Comparison of ENCODE assay signal across 25 mouse cellular contexts in the genomic region with DNA sequence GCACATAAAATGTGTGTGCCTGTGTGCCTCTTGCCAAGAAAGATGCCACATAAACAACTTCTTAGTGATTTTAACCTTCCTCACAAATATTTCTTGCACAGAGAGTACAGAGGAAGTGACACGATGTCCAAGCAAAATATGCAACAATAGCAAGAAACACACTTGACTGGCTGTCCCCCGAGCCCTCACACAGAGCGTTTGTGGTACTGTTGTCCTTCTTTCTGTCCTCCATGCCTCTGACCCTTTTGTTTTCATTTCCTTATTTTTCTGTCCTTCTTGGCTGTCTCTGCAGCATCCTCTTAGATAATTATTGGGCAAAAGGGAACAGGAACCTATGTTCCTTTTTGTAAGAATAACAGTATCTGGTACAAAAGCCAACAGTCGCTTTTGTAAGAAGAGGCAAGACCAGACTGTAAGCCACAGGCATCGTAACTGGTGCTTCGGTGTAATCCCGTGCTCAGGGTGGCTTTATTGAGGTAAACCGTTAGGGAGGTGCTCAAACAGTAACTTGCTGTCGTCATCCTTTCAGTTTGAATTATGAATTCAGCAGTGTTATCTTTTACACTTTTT. TPM values are rescaled to one million over a fixed set of nuclear protein-coding genes. Genes with fewer than 3 reads are reported as not detected.
DNase-seq lines count a peak whose midpoint lies in the region; ATAC-seq lines count a peak whose summit lies in the region.
"Had no signal": no experiment of that assay in that cellular context is flagged by ENCODE, and none has a peak within 500 bp of the region (broad histone marks: within the 10 kb centered on the region; RNA-seq: fewer than 3 reads in every experiment).

No protein-coding gene starts in this region.

- H3K27me3 ChIP-seq in liver, embryonic 16.5 days (ENCODE audit: control insufficient read depth, insufficient read depth, low read depth, low read length) = no peaks in the 10 kb centered on the region
- H3K27me3 ChIP-seq in liver, embryonic 12.5 days (replicated peaks) = no peaks in the 10 kb centered on the region
- H3K27me3 ChIP-seq: forebrain, embryonic 13.5 days; heart, embryonic 13.5 days; hindbrain, embryonic 13.5 days; liver, embryonic 13.5 days; midbrain, embryonic 12.5 days had no signal

- intact Hi-C loops in heart, postnatal 10 days (cut with DNase I) = no loop called here

- ATAC-seq in liver, embryonic 16.5 days (ENCODE audit: low read depth) = peak; percentile 32; the same call in 1 of the 2 replicates
- no peak for ATAC-seq in liver, embryonic 12.5 days
- ATAC-seq in megakaryocyte, adult 5-6 weeks (ENCODE audit: poor library complexity, severe bottlenecking) = peak; percentile 73
- ATAC-seq: forebrain, embryonic 13.5 days had no signal

- no peak overlapping the region for H3K4me2 ChIP-seq in liver, embryonic 16.5 days (ENCODE audit: low read depth, low read length)
- H3K4me2 ChIP-seq in liver, embryonic 12.5 days = no peak overlapping the region
- H3K4me2 ChIP-seq: forebrain, embryonic 13.5 days; heart, embryonic 13.5 days; hindbrain, embryonic 13.5 days; liver, embryonic 13.5 days; midbrain, embryonic 12.5 days had no signal

- peak; percentile 48 for DNase-seq in heart, adult 8-10 months (ENCODE audit: low spot score)
- DNase-seq in heart, postnatal 10 days = no peak
- DNase-seq in ovary, postnatal 14 days (ENCODE audit: low spot score) = no peak
- DNase-seq in cerebellum, postnatal 14 days = no peak
- DNase-seq: adrenal gland, adult 2 months; B cell, adult 2 months; cerebellum, adult 18-20 months; cerebellum, postnatal 36 days; kidney, adult 8-10 months; left cerebral cortex, postnatal 4 days; liver, embryonic 13.5 days; lung, postnatal 10 days; right cerebral cortex, adult 18-20 months; thymus, postnatal 14 days had no signal

- 53% methylated on average over 9 of the region's 9 CpGs for WGBS in liver, embryonic 16.5 days (ENCODE audit: insufficient replicate concordance)
- WGBS in liver, embryonic 12.5 days (ENCODE audit: insufficient replicate concordance) = 63% methylated on average over 9 of the region's 9 CpGs

- no peaks in the 10 kb centered on the region for H3K9me3 ChIP-seq in liver, embryonic 16.5 days (replicated peaks; ENCODE audit: control insufficient read depth, low read length)
- no peaks in the 10 kb centered on the region for H3K9me3 ChIP-seq in liver, embryonic 12.5 days (replicated peaks)
- H3K9me3 ChIP-seq: embryonic facial prominence, embryonic 10.5 days; forebrain, embryonic 13.5 days; heart, embryonic 13.5 days; hindbrain, embryonic 13.5 days; liver, embryonic 13.5 days; midbrain, embryonic 12.5 days had no signal

- H3K27ac ChIP-seq in liver, embryonic 16.5 days (ENCODE audit: low read length) = no peak overlapping the region
- H3K27ac ChIP-seq in liver, embryonic 12.5 days = no peak overlapping the region
- peak overlapping the region; percentile 77; the same call in 1 of the 2 replicates for H3K27ac ChIP-seq in brown adipose tissue, adult 24 weeks (replicated peaks; ENCODE audit: low read depth, low read length)
- H3K27ac ChIP-seq: embryonic facial prominence, embryonic 10.5 days; forebrain, embryonic 13.5 days; heart, embryonic 13.5 days; hindbrain, embryonic 13.5 days; left cerebral cortex, adult 2 months; liver, embryonic 13.5 days; midbrain, embryonic 12.5 days had no signal

- no peaks in the 10 kb centered on the region for H3K4me1 ChIP-seq in liver, embryonic 16.5 days (ENCODE audit: control insufficient read depth, low read depth, low read length)
- no peaks in the 10 kb centered on the region for H3K4me1 ChIP-seq in liver, embryonic 12.5 days
- peaks cover 4% of the 10 kb centered on the region for H3K4me1 ChIP-seq in brown adipose tissue, adult 24 weeks (ENCODE audit: control insufficient read depth, insufficient read depth, insufficient read length, low read length)
- H3K4me1 ChIP-seq: forebrain, embryonic 13.5 days; heart, embryonic 13.5 days; hindbrain, embryonic 13.5 days; liver, embryonic 13.5 days; midbrain, embryonic 12.5 days had no signal

- no peak overlapping the region for H3K9ac ChIP-seq in liver, embryonic 16.5 days (ENCODE audit: low read depth, low read length)
- H3K9ac ChIP-seq in liver, embryonic 12.5 days = no peak overlapping the region
- H3K9ac ChIP-seq: forebrain, embryonic 13.5 days; heart, embryonic 13.5 days; hindbrain, embryonic 13.5 days; liver, embryonic 13.5 days; midbrain, embryonic 12.5 days had no signal

- H3K4me3 ChIP-seq in liver, embryonic 16.5 days (ENCODE audit: low read depth, low read length) = no peak overlapping the region
- no peak overlapping the region for H3K4me3 ChIP-seq in liver, embryonic 12.5 days
- H3K4me3 ChIP-seq in brown adipose tissue, adult 24 weeks (ENCODE audit: insufficient read depth, low read depth, low read length) = no peak overlapping the region
- H3K4me3 ChIP-seq: embryonic facial prominence, embryonic 10.5 days; forebrain, embryonic 13.5 days; heart, embryonic 13.5 days; hindbrain, embryonic 13.5 days; left cerebral cortex, adult 2 months; liver, embryonic 13.5 days; midbrain, embryonic 12.5 days had no signal

- H3K36me3 ChIP-seq in liver, embryonic 16.5 days (ENCODE audit: control insufficient read depth, insufficient read depth) = no peaks in the 10 kb centered on the region
- no peaks in the 10 kb centered on the region for H3K36me3 ChIP-seq in liver, embryonic 12.5 days
- H3K36me3 ChIP-seq: embryonic facial prominence, embryonic 10.5 days; heart, embryonic 13.5 days; hindbrain, embryonic 13.5 days; liver, embryonic 13.5 days; midbrain, embryonic 12.5 days had no signal

RNA-seq across cellular contexts. Expression of a gene that starts 32.7 kb away (rescaled TPM):
- total RNA-seq in heart, adult 8-10 months (2022) = 10 to 100 TPM; 16.0 to 19.8 (median 16.5) TPM
- 10 to 100 TPM; 16.5 to 17.6 TPM for total RNA-seq in heart, postnatal 10 days (2021)
- 109 and 110 TPM in 2 replicates for polyA plus RNA-seq in liver, embryonic 16.5 days (2015; fragmentation: Nextera tagmentation; extraction: Ambion mirVana)
- polyA plus RNA-seq in liver, embryonic 12.5 days (2016; fragmentation: Nextera tagmentation; extraction: Ambion mirVana) = 47.5 and 51.6 TPM in 2 replicates
- 3.6 and 4.6 TPM in 2 replicates for polyA plus RNA-seq in brown adipose tissue, adult 24 weeks (2012; ENCODE audit: insufficient read depth, insufficient read length, missing spikeins)
- total RNA-seq in megakaryocyte, adult 5-6 weeks (2015) = 4.2 and 5.4 TPM in 2 replicates
- total RNA-seq in megakaryocyte, adult 5-6 weeks (2017) = 3.2 and 4.4 TPM in 2 replicates
- total RNA-seq: monocyte, adult 5-6 weeks had no signal
